Mouse (Mus musculus): Measurements from ENCODE around the gene Traf4. TPM values are rescaled to one million over a fixed set of nuclear protein-coding genes. Genes with fewer than 3 reads are reported as not detected.
"Not testable (repeated sequence)": the region's sequence is repeated elsewhere in the genome, so short reads cannot be mapped to it uniquely, and the experiment has no call there.

The Traf4 gene
- polyA plus RNA-seq, 1 experiment from 2014 or later: 45.4 TPM

DNA sequence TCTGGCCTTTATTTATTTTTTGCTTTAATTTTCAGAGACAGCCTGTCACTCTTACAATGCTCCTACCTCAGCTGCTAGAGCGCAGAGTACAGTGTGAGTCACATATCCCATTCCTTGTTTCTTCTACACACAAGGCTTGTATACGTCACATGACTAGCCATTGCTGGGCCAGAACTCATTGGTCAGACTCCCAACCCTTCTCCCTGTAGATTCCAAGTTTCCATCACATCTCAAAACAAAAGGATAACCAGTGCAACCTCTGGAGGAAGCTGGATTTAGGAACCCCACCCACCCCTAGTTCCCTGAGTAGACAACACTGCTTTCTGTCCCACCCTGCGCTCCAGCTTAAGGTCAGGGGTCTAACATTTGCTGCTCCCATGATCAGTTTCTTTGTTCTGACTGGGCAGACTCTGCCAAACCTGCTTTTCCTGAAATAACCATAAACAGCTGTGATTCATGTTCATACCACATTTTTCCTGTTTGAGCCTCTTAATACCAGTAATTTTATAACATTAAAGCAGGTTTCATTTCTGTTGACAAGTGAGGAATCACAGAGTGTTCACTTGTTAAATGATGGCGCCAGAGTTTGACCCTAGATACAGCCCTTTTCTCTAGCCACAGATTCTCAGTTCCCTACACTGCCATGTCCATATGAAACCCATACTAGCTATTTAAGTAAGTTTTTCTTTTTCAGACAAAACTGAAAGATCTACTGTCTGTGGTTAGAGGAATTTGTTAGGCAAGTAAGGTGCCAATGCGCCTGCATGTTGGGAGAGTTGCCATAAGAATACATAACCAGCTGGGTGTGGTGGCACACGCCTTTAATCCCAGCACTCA is 18.5 kb downstream of the Traf4 start:
- H3K27ac ChIP-seq: no peak overlapping the region
- peaks cover 73% of the 10 kb centered on the region for H3K36me3 ChIP-seq
- peaks cover 12% of the 10 kb centered on the region for H3K4me1 ChIP-seq
- no peak for ATAC-seq
- H3K4me2 ChIP-seq: no peak overlapping the region
- no peaks in the 10 kb centered on the region for H3K27me3 ChIP-seq (replicated peaks)
- H3K4me3 ChIP-seq: no peak overlapping the region
- H3K9ac ChIP-seq: no peak overlapping the region
- WGBS (ENCODE audit: insufficient replicate concordance): 86% methylated on average over 6 of the region's 6 CpGs
- no peaks in the 10 kb centered on the region for H3K9me3 ChIP-seq (replicated peaks)

GRCm38 (mm10) chr11:78146168-78146567 is 19.2 kb downstream of the Traf4 start:
- Histone ChIP-seq H3K4me1 (peaks cover 20% of the 10 kb centered on the region), H3K4me3 (no peak overlapping the region), H3K36me3 (peaks cover 68% of the 10 kb centered on the region), H3K4me2 (no peak overlapping the region), H3K9ac (no peak overlapping the region), H3K27me3 (replicated peaks) (no peaks in the 10 kb centered on the region), H3K27ac (no peak overlapping the region), H3K9me3 (replicated peaks) (no peaks in the 10 kb centered on the region)
- WGBS (ENCODE audit: insufficient replicate concordance): 84% methylated on average over 5 of the region's 5 CpGs
- no peak for ATAC-seq

- no peaks in the 10 kb centered on the region for H3K27me3 ChIP-seq (replicated peaks)
- no peak for ATAC-seq
- H3K9ac ChIP-seq: no peak overlapping the region; the same call in 1 of the 2 replicates
- no peak overlapping the region for H3K4me3 ChIP-seq
- H3K4me1 ChIP-seq: peaks cover 42% of the 10 kb centered on the region
- H3K36me3 ChIP-seq: peaks cover 48% of the 10 kb centered on the region
- H3K4me2 ChIP-seq: no peak overlapping the region
- H3K27ac ChIP-seq: no peak overlapping the region
- WGBS (ENCODE audit: insufficient replicate concordance): 81% methylated on average over 2 of the region's 2 CpGs
- H3K9me3 ChIP-seq (replicated peaks): no peaks in the 10 kb centered on the region
Measured at GRCm38 (mm10) chr11:78143520-78143919, 21.9 kb downstream of the Traf4 start.

GRCm38 (mm10) chr11:78140665-78141064 is 24.7 kb downstream of the Traf4 start:
- Histone ChIP-seq H3K27me3 (replicated peaks) (no peaks in the 10 kb centered on the region), H3K4me2 (peak overlapping the region; percentile 13; the same call in 1 of the 2 replicates), H3K4me1 (peaks cover 64% of the 10 kb centered on the region), H3K4me3 (no peak overlapping the region), H3K36me3 (peaks cover 28% of the 10 kb centered on the region), H3K9me3 (replicated peaks) (no peaks in the 10 kb centered on the region), H3K27ac (peak overlapping the region; percentile 46), H3K9ac (peak overlapping the region; percentile 7; the same call in 1 of the 2 replicates)
- 27% methylated on average over 5 of the region's 5 CpGs for WGBS (ENCODE audit: insufficient replicate concordance)
- peak; percentile 64 for ATAC-seq

GRCm38 (mm10) chr11:78138023-78138422 is 27.4 kb downstream of the Traf4 start:
- peaks cover 2% of the 10 kb centered on the region for H3K36me3 ChIP-seq
- H3K9me3 ChIP-seq (replicated peaks): no peaks in the 10 kb centered on the region
- no peak overlapping the region for H3K4me2 ChIP-seq
- H3K27ac ChIP-seq: no peak overlapping the region
- H3K27me3 ChIP-seq (replicated peaks): no peaks in the 10 kb centered on the region
- 75% methylated on average over 3 of the region's 3 CpGs for WGBS (ENCODE audit: insufficient replicate concordance)
- ATAC-seq: no peak
- no peak overlapping the region for H3K9ac ChIP-seq
- H3K4me3 ChIP-seq: no peak overlapping the region
- H3K4me1 ChIP-seq: peaks cover 80% of the 10 kb centered on the region

GRCm38 (mm10) chr11:78137584-78137983 is 27.8 kb downstream of the Traf4 start:
- Histone ChIP-seq H3K4me2 (no peak overlapping the region), H3K27me3 (replicated peaks) (no peaks in the 10 kb centered on the region), H3K27ac (no peak overlapping the region), H3K4me1 (peaks cover 84% of the 10 kb centered on the region), H3K9ac (no peak overlapping the region), H3K9me3 (replicated peaks) (no peaks in the 10 kb centered on the region), H3K4me3 (no peak overlapping the region), H3K36me3 (no peaks in the 10 kb centered on the region)
- WGBS (ENCODE audit: insufficient replicate concordance): 78% methylated on average over 4 of the region's 4 CpGs
- no peak for ATAC-seq

- no peak overlapping the region for H3K4me3 ChIP-seq
- ATAC-seq: no peak
- no peak overlapping the region for H3K27ac ChIP-seq
- no peak overlapping the region for H3K4me2 ChIP-seq
- H3K9me3 ChIP-seq (replicated peaks): no peaks in the 10 kb centered on the region
- no peaks in the 10 kb centered on the region for H3K36me3 ChIP-seq
- WGBS (ENCODE audit: insufficient replicate concordance): 30% methylated on average over 1 of the region's 1 CpGs
- H3K9ac ChIP-seq: no peak overlapping the region
- H3K4me1 ChIP-seq: peaks cover 83% of the 10 kb centered on the region
- no peaks in the 10 kb centered on the region for H3K27me3 ChIP-seq (replicated peaks)
Measured at GRCm38 (mm10) chr11:78136132-78136531, 29.3 kb downstream of the Traf4 start.

GRCm38 (mm10) chr11:78135314-78135713 is 30.1 kb downstream of the Traf4 start:
- H3K4me1 ChIP-seq: peaks cover 75% of the 10 kb centered on the region
- H3K36me3 ChIP-seq; H3K9me3 ChIP-seq (replicated peaks); H3K4me2 ChIP-seq; H3K4me3 ChIP-seq; H3K27ac ChIP-seq; H3K9ac ChIP-seq; H3K27me3 ChIP-seq (replicated peaks); ATAC-seq: not testable (repeated sequence)
- 80% methylated on average over 7 of the region's 7 CpGs for WGBS (ENCODE audit: insufficient replicate concordance)

- H3K9me3 ChIP-seq (replicated peaks): no peaks in the 10 kb centered on the region
- no peak for ATAC-seq
- H3K4me2 ChIP-seq: peak overlapping the region; percentile 21; the same call in 1 of the 2 replicates
- no peaks in the 10 kb centered on the region for H3K36me3 ChIP-seq
- 64% methylated on average over 3 of the region's 3 CpGs for WGBS (ENCODE audit: insufficient replicate concordance)
- H3K27ac ChIP-seq: 0 out of 2 replicates have a peak overlapping the region, but pooled peaks have one; percentile 62
- H3K4me3 ChIP-seq: no peak overlapping the region
- H3K27me3 ChIP-seq (replicated peaks): no peaks in the 10 kb centered on the region
- peaks cover 67% of the 10 kb centered on the region for H3K4me1 ChIP-seq
- H3K9ac ChIP-seq: 0 out of 2 replicates have a peak overlapping the region, but pooled peaks have one; percentile 10
Measured at GRCm38 (mm10) chr11:78134344-78134743, 31.0 kb downstream of the Traf4 start.

DNA sequence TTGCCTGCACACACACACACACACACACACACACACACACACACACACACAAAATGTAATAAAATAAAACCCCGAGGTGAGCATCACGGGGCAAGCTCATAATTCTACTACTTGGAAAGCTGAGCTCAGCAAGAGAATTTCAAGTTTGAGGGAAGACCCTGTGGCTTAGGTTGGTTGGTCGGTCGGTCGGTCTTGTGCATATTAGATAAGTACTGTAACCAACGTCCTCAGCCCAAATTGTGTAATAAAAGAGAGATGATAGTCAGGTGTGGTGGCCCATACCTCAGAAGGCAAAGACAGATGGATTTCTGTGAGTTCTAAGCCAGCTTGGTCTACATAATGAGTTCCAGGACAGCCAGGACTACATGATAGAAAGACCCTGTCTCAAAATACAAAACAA is 31.5 kb downstream of the Traf4 start:
- Histone ChIP-seq H3K4me1 (peaks cover 62% of the 10 kb centered on the region), H3K36me3 (no peaks in the 10 kb centered on the region), H3K4me2 (peak overlapping the region; percentile 21; the same call in 1 of the 2 replicates), H3K27me3 (replicated peaks) (no peaks in the 10 kb centered on the region), H3K27ac (0 out of 2 replicates have a peak overlapping the region, but pooled peaks have one; percentile 62), H3K4me3 (no peak overlapping the region), H3K9ac (peak overlapping the region; percentile 10; the same call in 1 of the 2 replicates), H3K9me3 (replicated peaks) (no peaks in the 10 kb centered on the region)
- 34% methylated on average over 6 of the region's 6 CpGs for WGBS (ENCODE audit: insufficient replicate concordance)
- ATAC-seq: 0 out of 2 replicates have a peak, but pooled peaks have one; percentile 33

DNA sequence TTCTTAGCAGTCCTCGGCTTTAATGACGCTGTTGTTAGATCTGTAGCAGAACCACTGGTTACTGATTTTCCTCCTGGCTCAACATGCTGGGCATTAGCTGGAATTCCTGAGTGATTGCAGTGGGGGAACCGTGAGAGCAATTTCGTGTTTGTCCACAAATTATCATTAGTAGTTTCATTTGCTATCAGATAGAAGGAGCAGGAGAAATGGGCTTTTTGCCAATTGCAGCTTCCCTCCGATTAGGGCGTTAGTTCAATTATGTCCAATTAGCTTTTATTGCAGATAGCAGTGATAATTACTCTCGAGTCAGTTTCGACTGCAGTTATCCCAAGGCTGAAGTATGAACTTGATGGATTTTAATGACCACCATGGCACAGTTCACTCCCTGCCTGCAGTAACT is 35.9 kb downstream of the Traf4 start:
- Histone ChIP-seq H3K27me3 (replicated peaks) (no peaks in the 10 kb centered on the region), H3K4me3 (no peak overlapping the region), H3K36me3 (no peaks in the 10 kb centered on the region), H3K27ac (no peak overlapping the region), H3K4me2 (no peak overlapping the region), H3K9ac (no peak overlapping the region), H3K4me1 (peaks cover 56% of the 10 kb centered on the region), H3K9me3 (replicated peaks) (no peaks in the 10 kb centered on the region)
- ATAC-seq: no peak
- WGBS (ENCODE audit: insufficient replicate concordance): 76% methylated on average over 8 of the region's 8 CpGs

- ATAC-seq: no peak
- no peak overlapping the region for H3K4me2 ChIP-seq
- no peak overlapping the region for H3K4me3 ChIP-seq
- no peaks in the 10 kb centered on the region for H3K36me3 ChIP-seq
- H3K27ac ChIP-seq: peak overlapping the region; percentile 45
- no peaks in the 10 kb centered on the region for H3K27me3 ChIP-seq (replicated peaks)
- peaks cover 45% of the 10 kb centered on the region for H3K4me1 ChIP-seq
- no peak overlapping the region for H3K9ac ChIP-seq
- 40% methylated on average over 4 of the region's 4 CpGs for WGBS (ENCODE audit: insufficient replicate concordance)
- H3K9me3 ChIP-seq (replicated peaks): no peaks in the 10 kb centered on the region
Measured at GRCm38 (mm10) chr11:78126739-78127138, 38.6 kb downstream of the Traf4 start.
